Mouse (Mus musculus) myocyte (in vitro differentiated cells): Measurements from ENCODE around the gene Decr2.

Experiments
- CEBPB ChIP-seq: IDR thresholded peaks from 2 replicates; pipeline ENCODE4 v1.6.1; 2011; ENCODE audit warnings: mild to moderate bottlenecking, moderate library complexity; ENCODE audit not compliant: poor library complexity, insufficient read depth, severe bottlenecking
- E2F4 ChIP-seq: IDR thresholded peaks from one replicate; pipeline ENCODE4 v1.6.1; 2011; ENCODE audit warnings: mild to moderate bottlenecking, control low read depth, moderate library complexity; ENCODE audit not compliant: insufficient read depth
- MAX ChIP-seq: IDR thresholded peaks from one replicate; pipeline ENCODE4 v1.6.1; 2011; ENCODE audit warnings: low read depth, mild to moderate bottlenecking, control low read depth
- MYOD1 ChIP-seq, 3 experiments: IDR thresholded peaks; one replicate each; pipeline ENCODE4 v1.6.1; 2011; ENCODE audit warnings: control low read depth in 2 of 3, low read depth in 2 of 3, mild to moderate bottlenecking in 2 of 3, moderate library complexity in 1 of 3; ENCODE audit not compliant: insufficient read length in 2 of 3, control insufficient read depth in 1 of 3
- MYOG ChIP-seq, 3 experiments: IDR thresholded peaks; one replicate each; pipeline ENCODE4 v1.6.1; 2011; ENCODE audit warnings: control low read depth in 2 of 3, low read depth in 2 of 3, mild to moderate bottlenecking in 2 of 3; ENCODE audit not compliant: insufficient read length in 2 of 3, control insufficient read depth in 1 of 3, insufficient read depth in 1 of 3
- POLR2A ChIP-seq: IDR thresholded peaks from one replicate; pipeline ENCODE4 v1.6.1; 2011; ENCODE audit warnings: low read depth, mild to moderate bottlenecking, control low read depth, moderate library complexity; ENCODE audit not compliant: insufficient read length
- POLR2AphosphoS2 ChIP-seq: IDR thresholded peaks from one replicate; pipeline ENCODE4 v1.6.1; 2011; ENCODE audit warnings: low read depth, control low read depth; ENCODE audit not compliant: insufficient read length
- TCF12 ChIP-seq: IDR thresholded peaks from one replicate; pipeline ENCODE4 v1.6.1; 2011; ENCODE audit warnings: mild to moderate bottlenecking, control low read depth; ENCODE audit not compliant: poor library complexity, insufficient read depth, severe bottlenecking
- TCF3 ChIP-seq: IDR thresholded peaks from one replicate; pipeline ENCODE4 v1.6.1; 2011; ENCODE audit warnings: low read depth, control low read depth; ENCODE audit not compliant: insufficient read length
- USF1 ChIP-seq: IDR thresholded peaks from one replicate; pipeline ENCODE4 v1.6.1; 2011; ENCODE audit warnings: low read depth, mild to moderate bottlenecking, control low read depth, moderate library complexity

- TF ChIP-seq POLR2AphosphoS2, result no peak
- TF ChIP-seq POLR2A, result no peak
- no peak for TF ChIP-seq TCF3
- TF ChIP-seq CEBPB, result no peak
- TF ChIP-seq MYOD1 (IDR thresholded peaks at IDR 0.05; ENCODE audit: control insufficient read depth in 1 of 3, insufficient read length in 2 of 3, low read depth in 2 of 3), result no peak
- TF ChIP-seq USF1, result no peak
- TF ChIP-seq E2F4, result no peak
- no peak for TF ChIP-seq MYOG (IDR thresholded peaks at IDR 0.05; ENCODE audit: control insufficient read depth in 1 of 3, insufficient read depth in 1 of 3, insufficient read length in 2 of 3, low read depth in 2 of 3)
- no peak for TF ChIP-seq MAX
- no peak for TF ChIP-seq TCF12
Measured at GRCm38 (mm10) chr17:26110156-26110555, 20.0 kb upstream of the Decr2 start.
